Mouse (Mus musculus): ENCODE results near the gene Bsdc1.

DNA sequence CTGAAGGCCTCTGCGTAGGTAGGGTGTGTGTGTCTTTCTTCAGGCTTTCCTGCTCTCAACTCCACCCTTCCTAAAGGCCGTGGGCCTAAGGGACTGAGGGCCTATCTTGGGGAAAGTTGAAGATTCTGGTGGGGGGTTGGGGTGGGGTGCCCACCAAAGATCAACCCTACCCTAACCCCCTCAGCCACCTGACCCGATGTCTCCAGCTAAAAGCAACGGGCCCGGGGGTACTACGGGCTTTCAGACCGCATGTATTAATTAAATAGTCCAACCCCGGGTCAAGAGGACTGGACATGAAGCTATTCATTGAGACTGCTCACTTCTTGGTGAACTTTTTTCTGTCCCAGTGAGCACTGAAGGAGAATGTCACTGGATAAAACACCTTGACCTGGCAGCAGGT is 38.6 kb downstream of the Bsdc1 start:
- TF ChIP-seq GATA1 (IDR thresholded peaks at IDR 0.05; ENCODE audit: borderline replicate concordance, low read length) (no peak), FLI1 (IDR thresholded peaks at IDR 0.05; ENCODE audit: low read length) (no peak)
